Mouse (Mus musculus): ENCODE data around the gene Fbxo36. TPM values are rescaled to one million over a fixed set of nuclear protein-coding genes. Genes with fewer than 3 reads are reported as not detected.

The Fbxo36 gene
- total RNA-seq, 2 experiments from 2014 or later, result 3.0 to 3.6 TPM

GRCm38 (mm10) chr1:84855756-84856155 lies 16.1 kb downstream of the Fbxo36 start:
- no peak for DNase-seq (ENCODE audit: low spot score)

- no peak for DNase-seq (ENCODE audit: low spot score)
These were observed 20.0 kb downstream of the Fbxo36 start for GRCm38 (mm10) chr1:84859597-84859996.

GRCm38 (mm10) chr1:84860360-84861254 lies 21.0 kb downstream of the Fbxo36 start:
- DNase-seq (ENCODE audit: low spot score), result no peak

- DNase-seq (ENCODE audit: low spot score), result no peak
These were observed 21.6 kb downstream of the Fbxo36 start for GRCm38 (mm10) chr1:84861255-84861630.

- no peak for DNase-seq (ENCODE audit: low spot score)
These were observed 25.0 kb downstream of the Fbxo36 start for GRCm38 (mm10) chr1:84864645-84865044.

DNA sequence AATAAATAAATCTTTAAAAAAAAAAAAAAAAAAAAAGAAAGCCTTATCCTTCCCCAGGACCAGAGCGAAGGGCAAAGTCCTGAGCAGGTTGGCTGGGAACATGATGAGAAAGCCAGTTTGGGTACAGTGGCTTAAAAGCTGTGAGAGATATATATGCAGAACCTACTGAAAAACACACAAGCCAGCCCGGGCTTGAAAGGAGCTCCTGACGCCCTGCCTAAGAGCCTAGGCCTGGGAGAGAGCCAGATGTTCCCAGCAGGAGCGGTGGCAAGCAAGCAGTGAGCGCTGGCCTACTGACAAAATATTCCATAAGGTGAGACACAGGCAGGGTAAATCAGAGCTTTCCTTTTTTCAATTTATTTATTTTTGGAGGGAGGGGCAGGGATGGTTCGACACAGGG lies 26.6 kb downstream of the Fbxo36 start:
- DNase-seq (ENCODE audit: low spot score), result no peak

DNA sequence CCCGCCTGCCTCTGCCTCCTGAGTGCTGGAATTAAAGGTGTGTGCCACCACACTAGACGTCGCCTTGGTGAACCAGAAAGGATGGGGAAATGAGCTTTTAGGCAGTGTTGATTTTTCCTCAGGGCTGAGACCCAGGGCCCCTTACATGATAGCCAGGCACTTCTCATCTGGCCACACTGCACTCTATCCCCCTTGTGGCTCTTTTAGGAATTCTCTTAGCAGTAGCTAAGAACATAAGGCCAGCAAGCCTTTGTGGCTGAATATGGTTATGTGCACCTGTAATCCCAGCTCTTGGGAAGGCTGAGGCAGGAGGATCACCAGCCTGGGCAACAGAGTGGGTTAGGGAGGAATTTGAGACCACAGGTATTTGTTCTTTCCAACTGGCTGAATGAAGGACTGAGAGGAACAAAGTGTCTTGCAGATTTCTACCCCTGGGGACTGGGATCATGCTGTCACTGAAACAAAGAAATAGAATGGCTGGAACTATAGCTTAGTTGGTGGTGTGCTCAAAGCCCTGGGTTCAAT lies 27.1 kb downstream of the Fbxo36 start:
- no peak for DNase-seq (ENCODE audit: low spot score)

GRCm38 (mm10) chr1:84868311-84868710 lies 28.7 kb downstream of the Fbxo36 start:
- no peak for DNase-seq (ENCODE audit: low spot score)

GRCm38 (mm10) chr1:84868841-84869240 lies 29.2 kb downstream of the Fbxo36 start:
- no peak for DNase-seq (ENCODE audit: low spot score)

GRCm38 (mm10) chr1:84869498-84869897 lies 29.9 kb downstream of the Fbxo36 start:
- DNase-seq (ENCODE audit: low spot score), result no peak

GRCm38 (mm10) chr1:84871131-84871530 lies 31.5 kb downstream of the Fbxo36 start:
- no peak for DNase-seq (ENCODE audit: low spot score)

DNA sequence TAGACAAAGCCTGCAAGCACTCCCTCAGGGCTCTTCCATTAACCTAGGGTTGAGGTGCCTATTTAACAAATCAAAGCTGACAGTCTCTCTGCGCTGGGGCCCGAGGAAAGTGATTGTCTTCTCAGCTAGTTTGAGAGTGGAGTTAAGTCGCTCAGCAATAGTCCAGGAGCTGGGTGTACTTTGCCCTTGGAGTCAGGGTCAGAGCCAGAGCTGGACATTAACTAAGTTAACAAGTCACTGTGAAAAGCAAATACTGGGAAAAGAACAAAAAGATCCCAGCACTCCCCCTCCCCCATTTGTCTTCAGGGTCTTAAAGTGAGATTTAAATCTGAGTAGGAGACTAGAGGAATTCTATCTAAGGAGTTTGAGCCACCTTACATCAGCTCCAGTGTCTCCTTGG lies 32.5 kb downstream of the Fbxo36 start:
- DNase-seq (ENCODE audit: low spot score), result no peak

DNA sequence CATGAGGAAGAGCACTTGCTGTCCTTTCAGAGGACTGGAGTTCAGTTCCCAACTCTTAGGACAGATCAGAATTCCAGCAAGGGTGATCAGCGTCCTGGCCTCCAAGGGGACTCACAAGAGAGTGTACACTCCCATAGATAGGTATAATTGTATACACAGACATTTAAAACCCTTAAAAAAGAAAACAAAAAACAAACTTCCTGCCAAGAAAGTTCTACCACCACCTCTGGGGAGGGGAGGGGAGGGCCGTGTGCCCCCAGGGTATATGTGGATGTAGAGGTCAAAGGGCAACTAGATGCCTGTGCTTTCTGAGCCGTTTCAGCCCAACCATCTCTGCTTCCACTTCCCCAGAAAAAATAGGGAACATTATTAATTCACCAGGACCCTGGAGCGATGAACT lies 33.3 kb downstream of the Fbxo36 start:
- DNase-seq (ENCODE audit: low spot score), result no peak

- no peak for DNase-seq (ENCODE audit: low spot score)
These were observed 37.9 kb downstream of the Fbxo36 start for GRCm38 (mm10) chr1:84877590-84877989.

GRCm38 (mm10) chr1:84879571-84880120 lies 40.0 kb downstream of the Fbxo36 start:
- no peak for DNase-seq (ENCODE audit: low spot score)

DNA sequence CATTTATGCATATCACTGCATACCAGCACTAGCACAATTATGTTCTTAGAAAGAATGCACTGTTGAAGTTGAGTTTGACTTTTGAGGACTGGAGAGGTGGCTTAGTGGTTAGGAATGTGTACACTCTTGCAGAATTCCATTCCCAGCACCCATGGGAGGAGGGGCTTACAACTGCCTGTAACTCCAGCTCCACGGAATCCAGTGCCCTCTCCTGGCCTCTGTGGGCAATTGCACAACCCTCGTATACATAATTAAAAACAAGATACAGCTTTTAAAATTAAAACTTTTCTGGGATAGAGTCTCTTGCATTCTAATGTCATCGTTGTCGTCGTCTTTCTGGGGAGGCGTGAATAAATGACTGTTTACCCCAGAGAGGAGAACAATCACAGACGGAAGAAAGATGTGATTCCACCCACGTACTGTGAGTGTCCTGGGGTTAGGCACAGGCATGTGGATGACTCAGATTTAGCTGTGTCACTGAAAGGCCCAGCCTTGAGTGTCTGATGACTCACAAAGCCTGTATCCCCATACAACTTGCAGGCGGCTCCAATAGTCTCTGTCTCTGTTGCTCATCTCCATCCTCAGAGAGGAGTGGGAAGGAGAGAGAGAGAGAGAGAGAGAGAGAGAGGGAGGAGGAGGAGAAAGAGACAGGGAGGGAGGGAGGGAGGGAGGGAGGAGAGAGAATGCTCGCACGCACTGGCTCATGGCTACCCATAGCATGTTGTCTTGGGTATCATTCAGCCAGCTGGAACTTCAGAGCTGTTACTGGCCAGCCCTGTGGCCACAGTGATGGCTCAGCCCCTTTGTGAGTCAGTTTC lies 41.8 kb downstream of the Fbxo36 start:
- peak; percentile 3 for DNase-seq (ENCODE audit: low spot score)

GRCm38 (mm10) chr1:84882066-84882532 lies 42.5 kb downstream of the Fbxo36 start:
- DNase-seq (ENCODE audit: low spot score), result no peak

DNA sequence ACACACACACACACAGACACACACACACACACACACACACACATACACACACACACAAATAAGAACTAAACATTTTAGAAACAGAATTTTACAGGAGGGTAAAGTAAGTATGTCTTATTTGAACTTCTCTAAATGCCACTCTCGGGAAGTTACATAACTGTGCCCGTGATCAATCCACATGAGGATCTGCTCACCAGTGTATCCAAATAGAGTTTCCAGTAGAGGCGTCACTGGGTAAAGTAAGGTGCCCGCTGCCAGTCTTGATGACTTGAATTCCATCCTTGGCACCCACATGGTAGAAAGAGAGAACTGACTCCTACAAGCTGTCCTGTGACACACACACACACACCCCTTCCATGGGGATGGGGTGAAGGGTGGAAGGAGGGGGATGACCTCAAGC lies 43.3 kb downstream of the Fbxo36 start:
- no peak for DNase-seq (ENCODE audit: low spot score)

DNA sequence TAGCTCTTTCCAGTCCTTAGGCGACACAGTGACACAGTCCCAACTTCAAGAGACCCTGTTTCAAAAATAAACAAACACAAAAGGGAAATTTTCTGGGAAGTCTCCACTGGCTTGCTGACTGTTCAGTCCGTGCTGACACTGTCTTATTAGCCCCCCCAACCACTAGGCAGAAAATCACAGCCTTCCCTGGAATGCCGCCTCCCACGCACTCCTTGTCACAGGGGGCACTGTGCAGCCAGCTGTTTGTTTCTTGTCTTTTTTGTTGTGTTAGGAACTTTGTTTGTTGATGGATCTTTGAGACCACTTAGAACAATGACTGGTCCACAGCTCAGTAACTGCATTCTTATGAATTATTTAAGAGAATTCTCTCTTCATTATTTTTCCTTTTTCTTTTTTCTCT lies 44.2 kb downstream of the Fbxo36 start:
- no peak for DNase-seq (ENCODE audit: low spot score)

DNA sequence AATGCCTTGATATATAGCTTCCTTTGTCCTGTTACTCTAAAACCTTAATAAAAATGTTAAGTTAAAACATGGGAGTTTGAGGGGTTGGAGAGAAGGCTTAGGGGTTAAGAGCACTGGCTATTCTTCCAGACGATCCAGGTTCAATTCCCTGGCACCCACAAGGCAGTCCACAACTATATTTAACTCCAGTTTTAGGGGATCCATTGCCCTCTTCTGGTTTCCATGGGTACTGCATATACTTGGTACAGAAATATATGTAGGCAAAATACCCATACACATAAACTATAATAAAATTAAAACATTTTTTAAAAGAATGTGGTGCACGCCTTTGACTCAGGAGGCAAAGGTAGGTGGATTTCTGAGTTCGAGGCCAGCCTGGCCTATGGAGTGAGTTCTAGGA lies 45.5 kb downstream of the Fbxo36 start:
- peak; percentile 15 for DNase-seq (ENCODE audit: low spot score)

DNA sequence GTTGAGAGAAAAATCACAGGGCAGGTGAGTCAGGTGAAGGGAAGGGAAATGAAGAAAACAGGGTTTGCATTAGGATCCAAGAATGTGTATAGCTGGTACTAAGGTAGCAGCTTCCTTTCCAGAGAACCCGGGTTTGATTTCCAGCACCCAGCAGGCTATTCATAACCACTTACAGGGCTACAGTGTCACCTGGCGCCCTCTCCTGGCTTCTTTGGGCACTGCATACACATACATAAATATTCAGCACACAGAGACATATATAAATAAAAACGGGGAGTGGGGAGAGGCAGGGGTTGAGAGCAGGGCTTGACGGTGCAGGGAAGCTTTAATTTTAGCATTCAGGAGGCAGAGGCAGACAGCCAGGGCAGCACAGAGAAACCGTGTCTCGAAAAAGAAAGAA lies 46.3 kb downstream of the Fbxo36 start:
- no peak for DNase-seq (ENCODE audit: low spot score)

All from gastrocnemius, adult 18-20 months (tissue).